Comparison of ENCODE assay signal across 13 mouse cellular contexts in genomic region chr16:34706487-34706946, GRCm38 (mm10). TPM values are rescaled to one million over a fixed set of nuclear protein-coding genes. Genes with fewer than 3 reads are reported as not detected.
DNase-seq lines count a peak whose midpoint lies in the region; ATAC-seq and TF ChIP-seq lines count a peak whose summit lies in the region.
"Had no signal": no experiment of that assay in that cellular context is flagged by ENCODE, and none has a peak within 500 bp of the region (broad histone marks: within the 10 kb centered on the region; RNA-seq: fewer than 3 reads in every experiment).

No protein-coding gene starts in this region.

- H3K9me3 ChIP-seq in forebrain, embryonic 15.5 days: no peaks in the 10 kb centered on the region
- no peaks in the 10 kb centered on the region for H3K9me3 ChIP-seq in forebrain, postnatal 0 days (ENCODE audit: low read length)
- H3K9me3 ChIP-seq in limb, embryonic 15.5 days: no peaks in the 10 kb centered on the region
- no peaks in the 10 kb centered on the region for H3K9me3 ChIP-seq in forebrain, embryonic 12.5 days
- H3K9me3 ChIP-seq: limb, embryonic 12.5 days had no signal

- H3K4me3 ChIP-seq in forebrain, embryonic 15.5 days: no peak overlapping the region
- H3K4me3 ChIP-seq in forebrain, postnatal 0 days (ENCODE audit: low read depth, low read length): no peak overlapping the region
- H3K4me3 ChIP-seq in limb, embryonic 15.5 days: no peak overlapping the region
- no peak overlapping the region for H3K4me3 ChIP-seq in forebrain, embryonic 12.5 days (replicated peaks)
- H3K4me3 ChIP-seq: limb, embryonic 12.5 days had no signal

- H3K4me2 ChIP-seq in forebrain, embryonic 15.5 days (replicated peaks): no peak overlapping the region
- H3K4me2 ChIP-seq in forebrain, postnatal 0 days (ENCODE audit: low read depth): no peak overlapping the region
- H3K4me2 ChIP-seq in limb, embryonic 15.5 days: no peak overlapping the region
- no peak overlapping the region for H3K4me2 ChIP-seq in forebrain, embryonic 12.5 days
- H3K4me2 ChIP-seq: limb, embryonic 12.5 days had no signal

- WGBS in forebrain, embryonic 15.5 days: 81% methylated on average over 7 of the region's 7 CpGs
- WGBS in forebrain, postnatal 0 days: 71% methylated on average over 7 of the region's 7 CpGs
- WGBS in limb, embryonic 15.5 days: 44% methylated on average over 7 of the region's 7 CpGs
- WGBS in forebrain, embryonic 12.5 days: 92% methylated on average over 7 of the region's 7 CpGs

- no peak for DNase-seq in forebrain, postnatal 0 days
- DNase-seq in ovary, postnatal 14 days (ENCODE audit: low spot score): peak; percentile 5
- DNase-seq in ovary, postnatal 10 days (ENCODE audit: low spot score): no peak
- DNase-seq in testis, postnatal 14 days (ENCODE audit: low spot score): peak; percentile 22

- ATAC-seq in forebrain, embryonic 15.5 days (replicated peaks): no peak
- ATAC-seq in forebrain, postnatal 0 days: no peak
- no peak for ATAC-seq in limb, embryonic 15.5 days (ENCODE audit: insufficient number of reproducible peaks, low FRiP score, low TSS enrichment, low read depth)
- ATAC-seq in activated CD4-positive, CD25-positive, alpha-beta regulatory T cell, adult 4 months: no peak
- no peak for ATAC-seq in forebrain, embryonic 12.5 days (ENCODE audit: low FRiP score)
- ATAC-seq: Patski had no signal

- H3K27me3 ChIP-seq in forebrain, embryonic 15.5 days: no peaks in the 10 kb centered on the region
- H3K27me3 ChIP-seq in forebrain, postnatal 0 days (ENCODE audit: insufficient read depth, low read length): no peaks in the 10 kb centered on the region
- H3K27me3 ChIP-seq in limb, embryonic 15.5 days: no peaks in the 10 kb centered on the region
- H3K27me3 ChIP-seq in forebrain, embryonic 12.5 days: no peaks in the 10 kb centered on the region
- H3K27me3 ChIP-seq: limb, embryonic 12.5 days; Patski had no signal

- no peaks in the 10 kb centered on the region for H3K4me1 ChIP-seq in forebrain, embryonic 15.5 days
- no peaks in the 10 kb centered on the region; the same call in 1 of the 2 replicates for H3K4me1 ChIP-seq in forebrain, postnatal 0 days (ENCODE audit: insufficient read depth)
- H3K4me1 ChIP-seq in limb, embryonic 15.5 days: 0 out of 2 replicates have a peak, but pooled peaks cover 2% of the 10 kb centered on the region
- H3K4me1 ChIP-seq in forebrain, embryonic 12.5 days: no peaks in the 10 kb centered on the region
- H3K4me1 ChIP-seq: limb, embryonic 12.5 days had no signal

- no peak for TF ChIP-seq CTCF in forebrain, postnatal 0 days (IDR thresholded peaks at IDR 0.05; ENCODE audit: low read depth)

- H3K27ac ChIP-seq in forebrain, embryonic 15.5 days (replicated peaks): 0 out of 2 replicates have a peak overlapping the region, but pooled peaks have one; percentile 8
- no peak overlapping the region for H3K27ac ChIP-seq in forebrain, postnatal 0 days (ENCODE audit: low read depth, low read length)
- peak overlapping the region; percentile 67 for H3K27ac ChIP-seq in limb, embryonic 15.5 days
- no peak overlapping the region for H3K27ac ChIP-seq in forebrain, embryonic 12.5 days
- H3K27ac ChIP-seq: limb, embryonic 12.5 days had no signal

- no peak overlapping the region for H3K9ac ChIP-seq in forebrain, embryonic 15.5 days (replicated peaks)
- no peak overlapping the region for H3K9ac ChIP-seq in forebrain, postnatal 0 days
- no peak overlapping the region for H3K9ac ChIP-seq in limb, embryonic 15.5 days
- no peak overlapping the region for H3K9ac ChIP-seq in forebrain, embryonic 12.5 days
- H3K9ac ChIP-seq: limb, embryonic 12.5 days had no signal

- H3K36me3 ChIP-seq in forebrain, embryonic 15.5 days: peaks cover 28% of the 10 kb centered on the region; the same call in 1 of the 2 replicates
- no peaks in the 10 kb centered on the region; the same call in 1 of the 2 replicates for H3K36me3 ChIP-seq in forebrain, postnatal 0 days (ENCODE audit: insufficient read depth)
- peaks cover 11% of the 10 kb centered on the region; the same call in 1 of the 2 replicates for H3K36me3 ChIP-seq in limb, embryonic 15.5 days
- peaks cover 47% of the 10 kb centered on the region for H3K36me3 ChIP-seq in forebrain, embryonic 12.5 days (replicated peaks)

RNA-seq across cellular contexts. Expression of gene Ccdc14, which starts 16.1 kb away (rescaled TPM):
- polyA plus RNA-seq in forebrain, embryonic 15.5 days (2015; fragmentation: Nextera tagmentation; extraction: Ambion mirVana): 5.2 and 5.4 TPM in 2 replicates
- total RNA-seq in forebrain, postnatal 0 days (2014; rRNA removed): 3.7 and 5.1 TPM in 2 replicates
- 1.7 and 2.2 TPM in 2 replicates for polyA plus RNA-seq in forebrain, postnatal 0 days (2015; fragmentation: Nextera tagmentation; extraction: Ambion mirVana)
- polyA plus RNA-seq in limb, embryonic 15.5 days (2015; fragmentation: Nextera tagmentation; extraction: Ambion mirVana): 4.8 and 5.0 TPM in 2 replicates
- polyA plus RNA-seq in activated CD4-positive, CD25-positive, alpha-beta regulatory T cell, adult 4 months (2017; shearing (Covaris generic)): 1 to 10 TPM; 2.9 to 3.1 TPM
- 10.4 and 12.0 TPM in 2 replicates for polyA plus RNA-seq in forebrain, embryonic 12.5 days (2016; fragmentation: Nextera tagmentation; extraction: Ambion mirVana)

RNA-seq across cellular contexts. Expression of gene Mylk, which starts 38.5 kb away (rescaled TPM):
- 4.3 and 4.6 TPM in 2 replicates for polyA plus RNA-seq in forebrain, embryonic 15.5 days (2015; fragmentation: Nextera tagmentation; extraction: Ambion mirVana)
- 5.1 and 11.2 TPM in 2 replicates for total RNA-seq in forebrain, postnatal 0 days (2014; rRNA removed)
- polyA plus RNA-seq in forebrain, postnatal 0 days (2015; fragmentation: Nextera tagmentation; extraction: Ambion mirVana): 2.1 and 2.9 TPM in 2 replicates
- 11.8 and 13.7 TPM in 2 replicates for polyA plus RNA-seq in limb, embryonic 15.5 days (2015; fragmentation: Nextera tagmentation; extraction: Ambion mirVana)
- under 1 TPM in 1 of 2 experiments, not detected in 1; 0.30 TPM for polyA plus RNA-seq in activated CD4-positive, CD25-positive, alpha-beta regulatory T cell, adult 4 months (2017; shearing (Covaris generic))
- 3.4 and 5.5 TPM in 2 replicates for polyA plus RNA-seq in forebrain, embryonic 12.5 days (2016; fragmentation: Nextera tagmentation; extraction: Ambion mirVana)

RNA-seq across cellular contexts. Expression of gene Ropn1, which starts 56.8 kb away (rescaled TPM):
- polyA plus RNA-seq in forebrain, embryonic 15.5 days (2015; fragmentation: Nextera tagmentation; extraction: Ambion mirVana): not detected in 2 replicates
- not detected in 2 replicates for total RNA-seq in forebrain, postnatal 0 days (2014; rRNA removed)
- polyA plus RNA-seq in forebrain, postnatal 0 days (2015; fragmentation: Nextera tagmentation; extraction: Ambion mirVana): not detected in 2 replicates
- polyA plus RNA-seq in limb, embryonic 15.5 days (2015; fragmentation: Nextera tagmentation; extraction: Ambion mirVana): not detected in 2 replicates
- not detected for polyA plus RNA-seq in activated CD4-positive, CD25-positive, alpha-beta regulatory T cell, adult 4 months (2017; shearing (Covaris generic))
- not detected in 2 replicates for polyA plus RNA-seq in forebrain, embryonic 12.5 days (2016; fragmentation: Nextera tagmentation; extraction: Ambion mirVana)
- total RNA-seq: monocyte, adult 5-6 weeks had no signal
- polyA plus RNA-seq: brain, embryonic 14.5 days; kidney, embryonic 16.5 days; Patski had no signal

Comparison
In these comparisons a context has a peak if more than half of its experiments do, and no peak if none do; other contexts are left out.
1. H3K27ac ChIP-seq: peak in forebrain, embryonic 15.5 days (single experiment) and limb, embryonic 15.5 days (single experiment); none in forebrain, postnatal 0 days (single experiment) and forebrain, embryonic 12.5 days (single experiment).
2. DNase-seq: peak in ovary, postnatal 14 days (single experiment) and testis, postnatal 14 days (single experiment); none in forebrain, postnatal 0 days (single experiment) and ovary, postnatal 10 days (single experiment).